Mouse (Mus musculus) liver, adult 2 months (tissue): ENCODE data around the gene Hnrnpul1.

Source experiments
- CTCF ChIP-seq: fragments of 200-500 bp; IDR thresholded peaks from 2 replicates; pipeline ENCODE4 v1.5.1; 2011; ENCODE audit warnings: low read depth, low read length, control low read depth
- POLR2A ChIP-seq: fragments of 200-500 bp; IDR thresholded peaks from 2 replicates; pipeline ENCODE4 v1.6.1; 2011; ENCODE audit warnings: low read length, control low read depth; ENCODE audit not compliant: insufficient read depth; ENCODE audit errors: extremely low read depth

DNA sequence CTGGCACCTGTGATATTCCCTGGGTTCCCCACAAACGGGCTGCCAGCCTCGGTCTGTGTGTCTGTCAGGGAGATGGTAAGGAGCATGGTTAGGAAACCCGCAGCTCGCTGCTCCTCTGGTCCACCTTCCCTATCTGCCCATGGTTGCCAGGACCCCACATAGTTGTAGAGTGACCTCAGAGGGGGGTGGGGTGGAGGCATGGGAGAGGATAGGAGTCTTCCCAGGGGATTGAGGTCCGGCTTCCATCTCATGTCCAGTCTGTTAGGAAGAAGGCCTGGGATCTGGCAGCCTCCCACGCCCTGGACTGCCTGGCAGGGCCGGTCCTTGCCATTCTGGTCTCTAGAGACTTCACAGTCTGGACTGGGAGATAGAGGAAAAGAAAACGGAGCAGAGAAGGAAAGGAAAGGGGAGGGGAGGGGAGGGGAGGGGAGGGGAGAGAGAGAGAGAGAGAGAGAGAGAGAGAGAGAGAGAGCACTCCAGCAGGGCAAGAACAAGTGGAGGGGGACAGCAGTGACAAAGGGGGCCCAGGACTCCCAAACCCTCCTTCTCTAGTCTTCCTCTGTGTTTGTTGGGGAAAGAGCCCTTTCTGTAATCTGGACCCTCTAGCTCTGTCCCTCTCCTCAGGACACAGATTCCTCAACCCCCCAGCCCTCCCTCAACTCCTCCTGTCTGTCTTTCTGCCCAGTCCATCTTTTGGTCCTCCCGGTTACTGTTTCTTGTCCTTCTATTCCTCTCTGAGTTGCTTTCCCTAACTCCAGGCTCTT is 33.1 kb upstream of the Hnrnpul1 start:
- TF ChIP-seq CTCF (no peak), POLR2A (no peak)
